Mouse (Mus musculus) frontal cortex, adult (tissue): ENCODE data around the gene Acbd6.

Experiments
- ATAC-seq: cut with Nextera tagmentation; 2 replicates; pipeline ENCODE4 v1.9.2; 2017; ENCODE audit warnings: mild to moderate bottlenecking, moderate library complexity, mixed read lengths; ENCODE audit not compliant: low TSS enrichment

Acbd6 gene

DNA sequence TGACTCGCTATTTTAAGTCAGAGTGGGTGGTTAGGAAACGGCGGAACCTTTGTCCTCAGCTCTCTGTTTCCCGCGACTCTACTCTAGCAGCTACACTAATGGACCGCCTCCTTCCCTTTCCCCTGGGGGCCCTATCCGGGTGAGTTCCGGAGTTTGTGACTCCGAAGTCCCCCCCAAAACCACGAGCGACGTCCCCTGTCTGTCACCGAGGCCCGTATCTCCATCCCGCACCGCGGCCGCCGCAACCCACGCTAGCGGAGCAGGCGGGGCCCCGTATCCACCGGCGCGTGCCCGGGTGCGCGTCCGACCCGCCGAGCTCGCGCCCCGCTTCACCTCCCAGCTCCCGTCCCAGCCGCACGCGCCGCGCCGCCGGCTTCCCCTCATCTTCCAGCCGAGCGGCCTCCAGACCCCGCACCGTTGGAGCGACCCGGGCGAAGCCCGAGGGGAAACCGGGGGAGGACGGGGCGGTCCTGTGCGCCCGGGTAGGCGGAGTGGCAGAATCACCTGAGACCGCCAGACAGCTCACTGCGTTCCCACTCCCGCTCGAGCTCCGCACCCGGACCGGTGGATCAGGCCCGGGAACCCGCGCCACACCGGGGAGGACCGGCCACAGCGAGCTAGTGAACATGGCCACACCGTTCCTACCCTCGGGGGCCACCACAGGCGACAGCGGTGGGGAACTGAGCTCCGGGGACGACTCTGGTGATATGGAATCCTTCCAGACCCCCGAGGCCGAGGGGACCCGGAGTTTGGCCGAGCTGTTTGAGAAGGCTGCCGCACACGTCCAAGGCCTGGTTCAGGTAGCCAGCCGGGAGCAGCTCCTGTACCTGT is at the start of gene Acbd6:
TSS of gene Acbd6 (plus strand) at position 109 of the 831 bp plus-strand sequence.
- ATAC-seq = peak; percentile 93

DNA sequence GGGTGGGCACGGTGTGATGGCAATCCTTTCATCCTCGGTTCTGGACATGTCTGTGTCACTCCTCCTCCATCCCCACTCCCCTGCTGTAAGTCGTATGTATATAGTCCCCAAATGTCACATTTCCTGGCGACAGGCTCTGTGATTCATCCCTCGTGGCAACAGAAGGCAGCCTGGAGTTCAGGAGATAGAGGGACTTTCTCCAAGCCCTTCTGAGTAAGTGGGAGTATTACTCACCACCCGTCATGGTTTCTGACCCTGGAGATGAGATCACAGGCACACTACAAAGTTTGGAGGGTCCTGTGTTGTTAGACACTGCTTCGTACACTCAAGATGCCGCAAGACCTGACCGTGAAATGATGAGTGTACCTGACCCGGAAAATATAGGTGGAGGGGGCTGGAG is 47.7 kb upstream of the Acbd6 start:
- no peak; the same call in 1 of the 2 replicates for ATAC-seq

DNA sequence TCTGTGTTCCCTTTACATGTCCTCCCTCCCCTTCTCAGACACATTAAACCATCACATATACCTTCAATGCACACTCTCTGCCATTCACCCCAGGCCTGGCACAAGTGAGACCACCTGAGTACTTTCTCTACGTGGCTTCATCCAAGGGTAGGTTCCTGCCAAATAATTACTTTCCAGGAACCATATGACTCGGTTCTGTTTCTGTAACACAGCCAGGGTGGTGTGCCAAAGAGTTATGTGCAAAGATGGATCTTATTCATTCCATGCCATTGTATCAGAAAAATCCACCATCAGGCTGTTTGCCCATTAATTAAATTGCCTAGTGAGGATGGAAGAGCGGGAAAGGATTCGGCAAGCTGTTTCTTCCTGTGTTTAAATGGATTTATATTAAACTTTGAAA is 42.1 kb upstream of the Acbd6 start:
- ATAC-seq = no peak

DNA sequence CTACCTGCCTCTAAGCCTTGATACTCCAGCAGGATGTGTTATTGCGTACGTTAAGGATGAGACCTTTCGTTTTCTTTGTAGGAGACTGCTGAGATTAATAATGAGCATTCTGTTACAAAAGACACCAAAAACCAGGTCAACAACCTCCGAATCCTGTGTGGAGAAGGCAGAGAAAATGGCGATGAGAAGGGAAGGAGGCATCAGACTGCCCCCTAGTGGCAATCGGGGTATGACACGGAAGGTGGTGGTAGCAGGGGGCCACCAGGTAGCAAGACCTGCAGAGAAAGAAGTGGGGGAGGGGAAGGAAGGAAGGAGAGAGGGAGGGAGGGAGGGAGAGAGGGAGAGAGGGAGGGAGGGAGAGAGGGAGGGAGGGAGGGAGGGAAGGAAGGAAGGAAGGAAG is 41.3 kb upstream of the Acbd6 start:
- ATAC-seq = peak; percentile 52

DNA sequence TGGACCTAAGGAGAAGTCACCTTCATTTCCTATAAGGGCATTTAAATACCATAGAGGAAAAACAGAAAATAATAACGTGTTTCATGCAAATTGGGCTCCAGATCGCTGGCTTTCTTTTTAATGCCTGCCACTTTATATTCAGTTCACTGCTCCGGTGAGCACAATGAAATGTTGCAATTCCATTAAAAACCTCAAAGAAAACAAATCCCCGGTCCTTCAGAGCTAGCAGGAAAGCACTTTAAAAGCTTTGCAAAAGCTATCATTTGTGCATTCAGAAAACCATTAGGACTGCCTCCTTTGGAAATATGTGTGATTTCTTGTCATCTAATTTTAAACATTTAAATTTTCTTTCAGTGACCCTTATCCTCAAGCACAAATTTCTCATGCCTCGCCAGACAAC is 40.9 kb upstream of the Acbd6 start:
- ATAC-seq = no peak

DNA sequence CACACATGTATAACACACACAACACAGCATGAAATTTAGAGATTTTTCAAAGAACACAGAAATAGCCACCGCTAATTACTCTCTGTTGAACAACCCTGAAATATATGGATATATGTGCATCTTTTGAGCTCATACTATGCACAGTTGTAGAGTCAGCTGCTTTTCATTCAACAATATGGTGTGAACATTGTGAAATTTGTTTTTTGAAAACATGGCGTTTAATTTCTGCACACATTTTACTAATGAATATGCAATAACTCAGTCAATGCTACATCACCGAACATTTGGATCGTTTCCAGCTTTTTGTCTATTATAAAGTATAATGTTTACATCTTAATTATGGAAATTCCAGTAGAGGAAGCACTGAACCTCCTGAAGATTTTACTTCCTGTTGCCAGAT is 37.6 kb upstream of the Acbd6 start:
- ATAC-seq = no peak

DNA sequence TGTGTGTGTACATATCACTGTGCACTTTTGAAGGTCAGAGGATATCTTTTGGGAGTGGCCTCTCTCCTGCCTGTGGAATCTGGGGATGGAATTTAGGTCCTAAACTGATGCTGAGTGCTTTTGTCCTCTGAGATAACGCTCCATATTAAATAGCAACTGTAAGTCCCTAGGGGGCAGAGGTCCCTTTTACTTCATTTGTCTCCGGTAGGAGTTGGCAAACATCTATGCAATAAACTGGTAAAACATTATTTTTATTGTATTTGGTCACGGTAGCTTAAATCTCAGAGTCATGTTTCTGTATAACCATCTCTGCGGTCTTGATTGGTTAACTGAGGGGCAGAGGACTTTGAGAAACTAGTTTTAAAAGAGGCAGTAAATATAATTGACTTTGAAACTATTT is 35.4 kb upstream of the Acbd6 start:
- no peak for ATAC-seq

DNA sequence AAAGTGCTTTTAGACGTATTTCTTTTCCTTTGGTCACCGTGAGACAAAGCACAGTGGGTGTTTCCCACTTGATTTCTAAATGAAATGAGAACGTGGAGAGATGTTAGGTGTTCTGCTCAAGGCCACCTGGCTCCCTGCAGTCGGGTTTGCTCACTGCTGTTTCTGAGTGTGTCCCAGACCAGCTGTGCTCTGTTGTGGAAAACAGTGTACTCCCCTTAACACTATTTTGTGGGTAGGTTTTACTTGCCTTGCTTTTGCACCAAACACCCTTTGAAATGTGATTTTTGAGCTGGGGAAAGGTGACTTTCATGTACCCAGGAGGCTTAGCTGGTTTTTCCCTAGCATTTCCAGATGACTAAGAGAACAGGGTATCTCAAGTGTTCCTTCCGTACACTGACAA is 31.7 kb upstream of the Acbd6 start:
- no peak for ATAC-seq

DNA sequence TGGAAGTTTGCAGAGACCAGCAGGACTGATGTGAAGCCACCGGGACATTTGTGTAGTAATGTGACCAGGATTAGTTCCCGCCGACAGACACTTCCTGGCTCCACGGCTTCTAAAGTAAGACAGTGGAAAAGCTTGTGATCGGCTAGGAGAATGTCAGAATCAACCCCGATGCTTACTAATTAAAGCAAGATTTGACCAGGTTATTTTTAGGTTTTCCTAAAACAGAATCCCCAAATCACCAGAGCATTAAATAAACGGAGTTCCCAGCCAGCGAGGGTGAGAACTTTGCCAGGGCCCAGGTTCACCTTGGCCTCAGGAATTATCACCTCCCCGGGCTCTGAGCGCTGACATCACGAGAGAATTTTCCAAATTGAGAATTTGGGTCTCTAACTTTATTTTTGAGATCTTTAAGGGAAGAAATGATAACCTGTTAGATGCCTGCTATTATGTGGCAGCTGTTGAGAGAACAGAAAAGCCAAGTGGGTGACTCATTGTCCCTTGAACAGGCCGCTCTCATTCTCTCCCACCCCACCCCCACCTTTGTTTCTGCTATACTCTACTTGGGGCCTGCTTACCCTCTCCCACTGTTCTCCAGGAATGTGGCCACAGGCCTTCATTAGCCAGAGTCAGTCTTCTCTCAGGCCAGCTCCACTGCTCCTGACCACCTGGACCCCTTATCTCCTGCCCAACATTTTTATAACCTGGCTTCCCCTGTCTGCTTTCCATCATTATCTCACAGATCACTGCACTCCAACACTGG is 30.7 kb upstream of the Acbd6 start:
- ATAC-seq = peak; percentile 51

DNA sequence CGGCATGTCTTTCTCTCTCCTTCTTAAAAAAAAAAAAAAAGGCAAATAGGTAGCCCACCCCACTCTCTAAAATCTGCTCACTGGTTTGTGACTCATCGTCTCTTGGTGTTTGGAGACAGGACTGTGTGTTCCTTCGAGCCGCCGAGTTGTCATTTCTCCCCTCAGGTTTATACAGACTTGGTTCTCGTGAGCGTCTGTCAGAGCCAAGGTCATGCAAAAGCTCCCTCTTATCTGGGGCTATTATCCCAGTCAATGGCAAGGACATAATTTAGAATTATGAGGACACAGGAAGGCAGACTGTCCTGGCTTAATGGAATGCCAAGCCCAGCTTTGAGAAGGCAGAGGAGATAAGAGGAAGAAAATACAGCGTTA is 30.1 kb upstream of the Acbd6 start:
- peak; percentile 70 for ATAC-seq

DNA sequence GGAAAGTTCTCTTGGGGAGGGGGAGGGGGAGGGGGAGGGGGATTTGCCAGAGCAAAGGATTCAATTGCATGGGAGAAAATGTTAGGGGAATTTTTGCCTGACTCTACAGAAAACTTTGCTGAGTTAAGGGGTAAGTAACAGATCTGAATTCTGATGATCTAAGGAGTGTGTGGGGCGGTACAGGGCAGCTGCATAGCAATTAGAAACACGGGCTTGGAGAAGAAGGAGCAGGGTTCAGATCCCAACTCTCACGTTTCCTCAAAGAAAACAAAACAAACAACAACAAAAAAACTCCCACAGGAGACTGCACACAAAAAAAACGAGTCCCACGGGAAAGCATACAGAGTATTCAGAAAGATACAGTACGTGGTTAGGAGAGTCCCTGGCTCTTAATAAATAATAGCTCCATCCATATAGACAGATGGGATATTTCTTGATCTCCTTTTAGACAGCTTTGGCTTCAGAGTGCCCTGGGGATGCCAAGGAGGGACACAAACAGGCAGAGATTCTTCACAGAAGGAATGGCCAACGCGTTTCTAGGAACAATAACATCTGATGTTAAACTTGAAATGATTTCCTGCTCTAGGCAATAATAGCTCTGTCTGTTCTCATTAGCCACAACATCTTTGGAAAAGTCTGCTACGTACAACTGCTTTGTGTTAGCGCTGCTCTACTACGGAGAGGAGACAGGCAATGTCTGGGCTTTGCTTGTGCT is 29.4 kb upstream of the Acbd6 start:
- ATAC-seq = no peak

DNA sequence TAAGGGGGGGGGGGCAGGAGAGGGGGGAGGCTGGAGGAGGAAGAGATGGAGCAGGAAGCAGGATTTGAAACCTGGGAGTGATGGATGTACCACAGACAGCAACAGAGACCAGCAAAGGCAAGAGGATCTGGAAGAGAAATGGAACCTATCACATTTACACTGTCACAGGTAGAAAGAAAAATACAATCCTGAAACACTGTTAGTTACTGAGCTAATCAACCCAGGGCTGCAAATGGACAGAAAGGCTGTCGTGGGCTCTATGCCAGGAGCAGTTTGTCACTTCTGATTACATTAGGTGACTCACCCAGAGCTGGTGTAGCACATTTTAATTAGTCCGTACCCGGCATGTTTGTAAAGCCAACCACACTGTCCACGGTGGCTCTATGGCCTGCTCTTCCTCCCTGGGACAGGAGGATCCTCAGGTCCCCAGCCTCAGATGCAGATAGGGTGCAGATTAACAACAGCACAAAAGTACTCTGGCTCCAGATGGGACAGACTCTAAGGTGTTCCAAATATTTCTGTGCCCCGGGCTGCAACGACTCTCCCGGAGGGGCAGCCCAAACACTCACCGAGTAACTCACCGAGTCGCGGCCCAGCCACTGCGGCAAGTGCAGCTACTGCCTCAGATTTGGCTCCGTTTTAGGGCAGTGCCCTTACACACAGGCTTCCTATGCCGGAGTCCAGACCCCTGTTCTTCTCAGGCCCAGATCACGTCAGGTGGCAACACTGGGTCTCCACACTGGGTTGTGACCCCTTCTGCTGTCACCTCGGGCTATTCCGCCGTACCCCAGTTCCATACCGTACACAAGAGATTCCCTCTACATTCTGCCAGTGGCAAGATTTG is 28.6 kb upstream of the Acbd6 start:
- ATAC-seq = no peak

DNA sequence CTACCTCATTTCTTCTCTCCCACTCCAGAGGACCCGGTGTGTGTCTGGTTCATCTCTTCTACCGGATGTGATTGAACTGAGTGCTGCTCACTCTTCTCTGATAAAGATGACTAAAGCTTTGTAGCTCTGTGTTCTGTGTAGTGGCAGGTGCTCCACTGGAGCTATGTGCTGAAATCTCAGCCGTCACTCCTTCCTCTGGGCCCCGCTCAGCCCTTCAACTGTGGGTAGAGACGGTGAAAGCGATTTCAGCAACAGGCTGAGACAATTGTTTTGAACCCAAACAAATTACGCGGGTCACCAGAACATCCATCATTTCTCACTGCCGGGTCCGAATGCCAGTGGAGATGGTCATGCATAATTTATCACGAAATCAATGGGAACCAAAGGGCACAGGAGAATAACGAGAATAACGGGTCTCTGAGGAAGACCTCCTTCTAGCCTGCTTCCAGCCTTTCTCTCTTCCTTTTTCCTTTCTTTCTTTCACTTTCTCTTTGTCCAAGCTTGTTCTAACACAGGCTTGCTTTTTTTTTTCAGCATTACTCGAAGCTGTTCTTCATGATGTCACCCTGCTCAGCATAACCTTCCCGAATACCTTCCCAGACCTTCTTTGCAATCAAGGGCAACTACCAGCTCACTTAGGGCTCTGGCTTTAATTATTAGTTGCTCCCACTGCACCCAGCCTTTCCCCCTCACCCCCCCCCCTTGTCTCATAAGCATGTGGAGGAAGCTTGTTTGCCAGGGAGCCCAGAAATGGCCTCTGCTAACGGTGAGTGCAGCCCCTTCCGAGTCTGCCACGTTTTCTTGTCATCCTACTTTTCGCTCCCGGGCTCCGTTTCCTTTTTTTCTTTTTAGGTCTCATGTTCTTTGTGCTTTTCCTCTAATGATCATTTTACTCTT is 27.1 kb upstream of the Acbd6 start:
- ATAC-seq = no peak

DNA sequence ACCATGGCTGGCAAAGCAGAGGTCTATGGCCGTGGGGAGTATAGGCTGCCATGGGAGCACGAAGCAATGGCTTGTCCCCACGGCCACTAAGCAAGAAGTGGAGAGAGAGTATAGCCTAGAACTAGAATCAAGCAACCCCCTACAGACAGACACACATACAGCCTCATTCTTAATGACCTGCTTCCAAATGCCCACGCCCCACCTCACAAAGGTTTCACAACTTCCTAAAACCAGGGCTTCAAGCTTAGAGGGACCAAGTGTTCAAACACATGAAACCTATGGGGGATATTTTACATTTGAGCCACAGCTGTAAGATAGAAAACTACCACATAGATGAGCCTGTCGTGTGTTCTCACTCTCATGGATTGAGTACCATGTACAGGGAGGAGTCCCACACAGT is 25.5 kb upstream of the Acbd6 start:
- no peak for ATAC-seq

DNA sequence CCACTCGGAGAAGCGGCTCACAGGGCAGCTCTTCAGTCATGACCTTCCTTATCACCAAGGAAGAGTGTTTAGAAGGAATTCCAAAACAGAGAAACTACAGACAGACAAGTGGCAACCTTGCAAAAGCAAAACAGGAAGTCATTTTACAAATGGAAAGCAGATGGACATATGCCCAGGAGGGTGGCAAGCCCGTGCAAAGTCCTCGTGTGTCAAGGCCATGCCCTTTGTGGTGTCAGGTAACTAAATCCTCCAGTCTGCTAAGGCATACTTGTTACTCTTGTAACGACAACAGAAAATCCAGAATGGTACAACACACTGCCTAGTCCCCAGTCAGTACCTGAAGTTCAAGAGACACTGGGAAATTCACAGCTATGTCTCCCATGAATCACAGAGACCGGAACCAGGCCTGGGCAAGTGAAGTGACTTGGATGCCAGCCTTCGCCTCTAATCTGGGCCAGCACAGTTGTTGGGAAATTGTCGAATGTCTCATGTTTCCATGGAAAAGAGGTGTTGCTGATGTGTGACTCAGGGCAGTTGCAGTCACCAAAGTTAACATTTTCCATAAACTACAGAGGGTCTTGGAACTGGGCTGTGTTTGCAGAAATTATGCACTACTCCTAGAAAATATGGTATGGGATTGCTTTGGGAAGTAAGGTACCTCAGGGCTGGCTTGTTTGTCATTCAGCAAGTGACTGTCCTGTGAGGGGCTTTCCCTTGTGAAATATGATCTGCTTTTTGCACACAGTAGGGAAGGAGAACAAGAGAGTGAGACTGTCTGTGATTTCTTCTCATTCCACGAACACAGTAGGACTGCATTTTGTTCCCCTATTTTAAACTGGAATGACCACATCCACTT is 24.9 kb upstream of the Acbd6 start:
- no peak for ATAC-seq

DNA sequence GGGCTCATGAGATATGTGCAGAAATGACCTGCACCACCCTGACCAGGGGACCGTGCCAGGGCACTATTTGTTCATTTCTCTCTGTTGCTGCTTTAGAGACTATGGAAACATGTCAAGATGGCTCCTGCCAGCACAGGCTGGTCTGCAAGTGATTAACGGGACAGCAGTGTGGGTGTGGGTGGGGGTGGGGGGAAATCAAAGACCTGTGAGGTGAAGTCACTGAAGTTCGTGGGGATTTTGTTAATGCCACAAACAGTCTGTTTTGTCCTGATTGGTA is 24.3 kb upstream of the Acbd6 start:
- ATAC-seq = no peak

DNA sequence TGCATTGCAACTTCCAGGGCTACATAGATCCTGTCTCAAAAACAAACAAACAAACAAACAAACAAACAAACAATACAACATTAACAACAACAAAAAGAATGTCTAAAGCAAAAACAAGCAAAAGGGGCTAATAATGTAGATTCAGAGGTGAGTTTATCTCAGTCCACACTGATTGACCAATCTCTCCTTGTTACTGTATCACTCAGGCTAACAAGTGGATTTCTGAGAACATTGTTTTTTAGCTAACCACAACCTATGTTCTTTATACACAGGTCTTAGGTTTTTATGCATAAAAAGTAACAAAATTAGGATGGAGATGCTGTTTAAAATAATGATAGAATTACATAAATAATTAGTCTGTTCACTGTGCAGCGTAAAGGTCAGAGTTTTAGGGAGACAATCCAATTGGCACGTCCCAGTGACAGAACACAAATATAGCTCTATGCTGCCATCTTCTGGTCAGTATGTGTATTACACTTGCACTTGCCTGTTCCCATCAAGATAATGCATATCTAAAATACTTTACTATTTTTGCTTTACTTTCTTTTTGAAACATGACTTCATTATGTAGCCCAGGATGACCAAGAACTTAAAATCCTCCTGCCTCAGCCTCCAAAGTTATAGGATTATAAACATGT is 20.8 kb upstream of the Acbd6 start:
- no peak; the same call in 1 of the 2 replicates for ATAC-seq

DNA sequence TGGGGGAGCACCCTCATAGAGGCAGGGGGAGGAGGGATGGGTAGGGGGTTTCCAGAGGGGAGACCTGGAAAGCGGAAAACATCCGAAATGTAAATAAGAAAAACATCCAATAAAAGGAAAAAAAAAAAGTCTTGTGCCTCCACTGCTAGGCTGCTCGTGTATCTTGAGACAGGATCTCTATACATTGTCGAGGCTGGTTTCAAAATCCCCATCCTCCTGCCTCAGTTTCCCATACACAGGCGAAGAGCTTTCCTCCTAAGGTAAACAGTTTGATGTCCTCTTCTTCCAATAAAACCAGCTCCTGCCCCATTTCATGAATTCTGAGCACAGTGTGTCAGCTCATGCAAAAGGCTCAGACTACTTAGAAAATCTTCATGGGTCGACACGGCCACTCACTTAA is 19.9 kb upstream of the Acbd6 start:
- no peak for ATAC-seq

DNA sequence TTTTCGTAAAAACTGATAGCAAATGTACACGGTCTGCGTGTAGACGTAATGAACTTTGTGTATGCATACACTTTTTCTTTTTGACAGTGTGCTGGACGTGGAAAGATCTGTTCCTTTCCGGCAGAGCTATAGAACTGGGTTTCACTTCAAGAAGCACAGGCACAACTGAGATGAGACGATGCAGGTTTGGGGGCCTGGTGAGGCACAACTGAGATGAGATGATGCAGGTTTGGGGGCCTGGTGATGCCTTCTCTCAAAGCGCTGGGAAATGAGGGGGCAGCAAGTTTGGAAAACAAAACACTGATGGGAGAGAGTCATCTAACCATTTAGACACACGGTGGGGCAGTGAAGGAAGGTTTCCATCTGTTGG is 293 bp upstream of the Acbd6 start:
- ATAC-seq = no peak; the same call in 1 of the 2 replicates

DNA sequence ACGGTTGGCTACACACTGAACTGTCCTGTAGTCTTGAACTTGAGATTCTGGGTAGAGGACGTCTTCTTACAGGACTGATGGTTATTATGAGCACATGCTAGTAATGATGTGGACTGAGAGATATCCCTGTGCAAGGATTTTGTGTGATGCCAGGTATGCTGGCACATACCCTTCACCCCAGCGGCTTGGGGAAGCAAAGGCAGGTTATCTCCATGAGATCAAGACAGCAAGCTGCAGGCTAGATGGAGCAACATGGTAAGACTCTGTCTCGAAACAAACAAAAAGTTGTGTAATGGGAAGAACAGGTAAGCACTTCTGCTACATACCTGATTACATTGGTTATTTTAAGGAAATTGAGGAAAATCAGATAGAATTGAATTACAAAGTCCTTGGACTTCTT is 2.1 kb downstream of the Acbd6 start:
- ATAC-seq = no peak
